Mouse (Mus musculus): ENCODE measurements at regions not wholly inside any gene's neighbourhood (a gene's known extent, or its start where the extent isn't known, plus 50 kb on each side); places are given as distances from the start of the nearest gene placed in this dataset.

DNA sequence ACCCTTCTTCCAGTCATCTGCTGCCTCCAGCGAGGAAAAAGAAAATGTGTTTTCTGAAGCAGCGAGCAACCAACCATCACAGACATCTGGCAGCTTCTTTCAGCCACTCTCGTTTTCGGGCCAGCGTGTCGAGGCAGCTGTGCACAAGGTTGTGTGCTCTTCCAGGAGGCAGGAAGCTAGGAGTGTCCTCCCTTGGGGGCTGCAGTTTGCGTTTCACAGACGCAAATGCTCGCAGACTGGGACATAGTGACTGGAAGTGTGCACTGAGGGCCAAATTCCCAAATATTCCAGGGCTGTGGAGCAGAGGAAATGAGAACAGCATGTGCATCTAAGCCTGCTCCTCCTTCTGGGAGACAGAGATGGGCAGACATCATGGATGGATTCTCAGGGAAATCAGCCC is 105.6 kb downstream of the Gas1 start:
- 60% methylated on average over 9 of the region's 9 CpGs for WGBS
- TF ChIP-seq POLR2A (IDR thresholded peaks at IDR 0.05; ENCODE audit: borderline replicate concordance, extremely low read depth, low read depth, low read length) (no peak), CTCF (IDR thresholded peaks at IDR 0.05; ENCODE audit: insufficient read depth, low read length) (no peak)
- Histone ChIP-seq H3K4me1 (ENCODE audit: control insufficient read depth, insufficient read depth, low read length) (no peaks in the 10 kb centered on the region), H3K4me3 (replicated peaks; ENCODE audit: extremely low read depth, low read depth, low read length) (no peak overlapping the region)
- DNase-seq = no peak

DNA sequence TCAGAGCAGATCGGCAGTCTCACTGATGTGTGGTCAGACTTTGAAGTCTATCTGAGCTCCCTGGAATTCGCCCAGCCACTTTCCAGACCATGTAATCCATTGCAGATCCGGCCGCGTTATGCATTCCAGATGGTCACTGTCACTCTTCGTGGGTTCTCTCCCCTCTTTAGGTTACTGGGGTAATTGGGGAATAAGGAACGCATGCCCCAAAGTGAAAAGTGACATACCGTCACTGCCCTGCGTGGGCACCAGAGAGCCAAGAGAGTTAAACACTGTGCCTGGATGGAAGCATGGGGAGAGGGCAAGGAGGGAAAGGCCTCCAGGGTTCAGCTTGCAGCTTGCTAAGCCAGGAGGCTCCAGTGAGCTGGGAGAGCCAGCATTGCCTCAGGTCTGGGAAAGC is 108.0 kb downstream of the Gas1 start:
- H3K4me3 ChIP-seq (replicated peaks; ENCODE audit: extremely low read depth, low read depth, low read length) = no peak overlapping the region
- TF ChIP-seq POLR2A (IDR thresholded peaks at IDR 0.05; ENCODE audit: borderline replicate concordance, extremely low read depth, low read depth, low read length) (no peak), CTCF (IDR thresholded peaks at IDR 0.05; ENCODE audit: insufficient read depth, low read length) (no peak)
- DNase-seq = no peak
- WGBS = 46% methylated on average over 9 of the region's 9 CpGs
- H3K4me1 ChIP-seq (ENCODE audit: control insufficient read depth, insufficient read depth, low read length) = no peaks in the 10 kb centered on the region

DNA sequence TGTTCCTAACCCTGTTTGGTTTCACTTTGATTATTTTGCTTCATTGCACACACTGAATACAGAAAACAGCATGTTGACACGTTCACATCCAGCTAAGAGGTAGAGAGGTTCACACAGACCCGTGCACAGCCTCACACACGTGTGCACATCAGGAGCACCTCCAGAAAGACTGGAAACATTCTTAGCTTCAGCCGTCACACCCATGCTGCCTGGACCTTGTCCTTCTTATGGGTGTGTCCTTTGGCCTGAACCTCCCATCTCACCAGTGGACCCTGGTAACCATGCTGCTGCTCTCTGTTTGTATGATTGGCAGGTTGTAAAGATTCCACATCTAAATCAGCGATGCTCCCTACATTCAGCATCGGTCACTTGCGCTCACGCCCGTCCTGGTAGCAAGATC is 109.8 kb downstream of the Gas1 start:
- H3K4me1 ChIP-seq (ENCODE audit: control insufficient read depth, insufficient read depth, low read length) = no peaks in the 10 kb centered on the region
- TF ChIP-seq POLR2A (IDR thresholded peaks at IDR 0.05; ENCODE audit: borderline replicate concordance, extremely low read depth, low read depth, low read length) = no peak
- TF ChIP-seq CTCF (IDR thresholded peaks at IDR 0.05; ENCODE audit: insufficient read depth, low read length) = no peak
- 88% methylated on average over 9 of the region's 9 CpGs for WGBS
- H3K4me3 ChIP-seq (replicated peaks; ENCODE audit: extremely low read depth, low read depth, low read length) = no peak overlapping the region
- no peak for DNase-seq

DNA sequence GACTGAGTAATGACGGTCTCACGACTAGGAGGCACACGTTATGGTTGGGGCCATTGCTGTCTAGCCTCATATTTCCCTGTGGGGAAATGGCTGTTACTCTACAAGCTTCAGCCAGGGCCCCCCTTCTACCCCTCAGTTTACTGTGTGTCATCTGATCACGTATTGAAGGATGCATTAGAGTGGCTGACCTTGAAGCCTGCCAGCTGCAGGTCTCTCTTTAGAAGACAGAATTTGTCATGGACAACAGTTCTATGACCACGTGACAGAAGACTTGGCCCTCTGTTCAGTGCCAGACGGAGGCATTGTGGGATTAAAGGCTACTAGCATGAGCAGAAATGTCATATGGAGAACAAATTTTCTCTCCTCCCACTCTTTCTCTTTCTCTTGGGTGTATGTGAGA is 115.6 kb downstream of the Gas1 start:
- no peak overlapping the region for H3K4me3 ChIP-seq (replicated peaks; ENCODE audit: extremely low read depth, low read depth, low read length)
- no peak for TF ChIP-seq CTCF (IDR thresholded peaks at IDR 0.05; ENCODE audit: insufficient read depth, low read length)
- no peak for TF ChIP-seq POLR2A (IDR thresholded peaks at IDR 0.05; ENCODE audit: borderline replicate concordance, extremely low read depth, low read depth, low read length)
- DNase-seq = no peak
- H3K4me1 ChIP-seq (ENCODE audit: control insufficient read depth, insufficient read depth, low read length) = 0 out of 2 replicates have a peak, but pooled peaks cover 2% of the 10 kb centered on the region
- WGBS = 70% methylated on average over 6 of the region's 6 CpGs

DNA sequence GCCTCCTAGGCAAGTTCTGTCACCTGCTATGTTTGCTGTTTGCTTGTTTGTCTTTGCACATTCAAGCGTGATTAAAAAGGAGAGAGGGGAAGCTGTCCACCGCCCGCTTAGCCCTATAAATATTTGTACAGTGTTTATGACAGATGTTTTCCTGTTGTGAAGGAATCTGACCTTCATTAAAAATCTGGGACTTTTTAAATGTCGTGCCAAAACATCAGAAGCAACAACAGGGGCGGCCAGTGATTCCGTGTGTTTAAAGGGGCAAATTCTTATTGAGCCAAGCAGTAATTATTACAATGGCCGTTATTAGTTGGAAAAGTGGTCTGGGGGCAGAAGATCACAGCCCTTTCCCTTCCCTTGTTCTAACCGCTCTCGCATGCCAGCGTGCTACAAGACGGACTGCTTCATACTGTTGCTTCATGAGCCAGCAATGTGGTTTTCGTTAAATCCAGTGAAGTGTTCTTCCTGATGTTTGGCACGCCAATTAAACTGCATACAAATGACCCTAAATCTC is 119.3 kb downstream of the Gas1 start:
- DNase-seq = no peak
- Histone ChIP-seq H3K4me1 (ENCODE audit: control insufficient read depth, insufficient read depth, low read length) (0 out of 2 replicates have a peak, but pooled peaks cover 2% of the 10 kb centered on the region), H3K4me3 (replicated peaks; ENCODE audit: extremely low read depth, low read depth, low read length) (no peak overlapping the region)
- TF ChIP-seq POLR2A (IDR thresholded peaks at IDR 0.05; ENCODE audit: borderline replicate concordance, extremely low read depth, low read depth, low read length) = no peak
- TF ChIP-seq CTCF (IDR thresholded peaks at IDR 0.05; ENCODE audit: insufficient read depth, low read length) = no peak
- 27% methylated on average over 13 of the region's 13 CpGs for WGBS

DNA sequence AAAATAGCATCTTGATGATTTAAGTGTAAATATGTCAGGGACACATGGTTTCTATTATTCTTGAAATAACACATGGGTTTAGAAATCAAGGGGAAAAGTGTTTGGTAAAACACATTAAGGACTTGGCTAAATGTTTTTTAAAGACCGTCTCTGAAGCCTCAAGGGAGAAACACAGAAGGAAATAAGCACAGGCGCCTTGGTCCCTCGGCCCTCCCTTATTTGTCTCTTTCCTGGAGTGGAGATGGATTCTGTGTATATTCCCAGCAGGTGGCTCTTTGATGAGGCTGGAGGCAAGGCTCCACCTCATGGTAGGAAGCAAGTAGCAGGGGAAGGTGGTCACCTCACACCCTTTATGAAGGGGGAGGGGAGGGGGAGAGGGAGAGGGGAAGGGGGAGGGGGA is 122.6 kb downstream of the Gas1 start:
- Histone ChIP-seq H3K4me3 (replicated peaks; ENCODE audit: extremely low read depth, low read depth, low read length) (no peak overlapping the region), H3K4me1 (ENCODE audit: control insufficient read depth, insufficient read depth, low read length) (0 out of 2 replicates have a peak, but pooled peaks cover 2% of the 10 kb centered on the region)
- DNase-seq = no peak
- WGBS = 26% methylated on average over 3 of the region's 3 CpGs
- TF ChIP-seq CTCF (IDR thresholded peaks at IDR 0.05; ENCODE audit: insufficient read depth, low read length) (no peak), POLR2A (IDR thresholded peaks at IDR 0.05; ENCODE audit: borderline replicate concordance, extremely low read depth, low read depth, low read length) (no peak)

DNA sequence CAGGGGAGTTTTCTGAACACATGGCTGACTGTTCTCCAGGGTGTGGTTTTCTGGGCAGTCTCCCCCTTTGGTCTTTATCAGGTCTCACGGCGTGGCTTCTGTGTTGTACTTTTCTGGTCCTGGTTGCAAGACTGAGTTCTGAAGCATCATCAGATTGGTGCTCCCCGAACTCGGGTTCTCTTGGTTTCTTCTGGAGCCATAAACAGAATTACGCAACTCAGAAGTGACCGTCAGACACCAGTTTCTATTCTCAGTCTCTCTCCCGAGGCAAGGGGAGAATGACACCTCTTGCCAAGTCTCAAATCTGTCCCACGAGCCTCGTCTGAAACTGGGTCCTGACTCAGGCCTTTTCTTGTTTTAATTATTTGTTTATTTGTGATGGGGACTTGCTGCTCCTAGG is 123.1 kb downstream of the Gas1 start:
- DNase-seq = no peak
- WGBS = 48% methylated on average over 9 of the region's 9 CpGs
- H3K4me3 ChIP-seq (replicated peaks; ENCODE audit: extremely low read depth, low read depth, low read length) = no peak overlapping the region
- H3K4me1 ChIP-seq (ENCODE audit: control insufficient read depth, insufficient read depth, low read length) = 0 out of 2 replicates have a peak, but pooled peaks cover 2% of the 10 kb centered on the region
- TF ChIP-seq CTCF (IDR thresholded peaks at IDR 0.05; ENCODE audit: insufficient read depth, low read length) (no peak), POLR2A (IDR thresholded peaks at IDR 0.05; ENCODE audit: borderline replicate concordance, extremely low read depth, low read depth, low read length) (no peak)

DNA sequence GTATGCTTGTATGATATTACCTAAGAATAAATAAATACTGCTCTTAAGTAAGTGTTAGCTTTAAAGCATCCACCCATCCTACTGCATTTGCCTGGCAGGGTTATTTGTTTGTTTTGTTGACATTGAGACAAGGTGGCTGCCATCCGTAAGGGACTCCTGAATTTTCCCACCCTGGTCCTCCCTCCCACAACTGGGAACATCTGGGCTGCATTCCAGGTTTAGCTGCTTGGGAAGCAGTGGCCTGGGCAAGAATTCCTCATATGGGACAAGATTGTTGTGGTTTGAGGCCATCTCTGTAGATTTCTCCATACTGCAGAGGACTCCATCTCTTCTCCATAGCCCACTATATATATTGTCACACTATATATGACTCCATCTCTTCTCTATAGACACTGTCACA is 125.3 kb downstream of the Gas1 start:
- no peak for DNase-seq
- Histone ChIP-seq H3K4me1 (ENCODE audit: control insufficient read depth, insufficient read depth, low read length) (no peaks in the 10 kb centered on the region), H3K4me3 (replicated peaks; ENCODE audit: extremely low read depth, low read depth, low read length) (no peak overlapping the region)
- 66% methylated on average over 1 of the region's 1 CpGs for WGBS
- TF ChIP-seq POLR2A (IDR thresholded peaks at IDR 0.05; ENCODE audit: borderline replicate concordance, extremely low read depth, low read depth, low read length) (no peak), CTCF (IDR thresholded peaks at IDR 0.05; ENCODE audit: insufficient read depth, low read length) (no peak)

DNA sequence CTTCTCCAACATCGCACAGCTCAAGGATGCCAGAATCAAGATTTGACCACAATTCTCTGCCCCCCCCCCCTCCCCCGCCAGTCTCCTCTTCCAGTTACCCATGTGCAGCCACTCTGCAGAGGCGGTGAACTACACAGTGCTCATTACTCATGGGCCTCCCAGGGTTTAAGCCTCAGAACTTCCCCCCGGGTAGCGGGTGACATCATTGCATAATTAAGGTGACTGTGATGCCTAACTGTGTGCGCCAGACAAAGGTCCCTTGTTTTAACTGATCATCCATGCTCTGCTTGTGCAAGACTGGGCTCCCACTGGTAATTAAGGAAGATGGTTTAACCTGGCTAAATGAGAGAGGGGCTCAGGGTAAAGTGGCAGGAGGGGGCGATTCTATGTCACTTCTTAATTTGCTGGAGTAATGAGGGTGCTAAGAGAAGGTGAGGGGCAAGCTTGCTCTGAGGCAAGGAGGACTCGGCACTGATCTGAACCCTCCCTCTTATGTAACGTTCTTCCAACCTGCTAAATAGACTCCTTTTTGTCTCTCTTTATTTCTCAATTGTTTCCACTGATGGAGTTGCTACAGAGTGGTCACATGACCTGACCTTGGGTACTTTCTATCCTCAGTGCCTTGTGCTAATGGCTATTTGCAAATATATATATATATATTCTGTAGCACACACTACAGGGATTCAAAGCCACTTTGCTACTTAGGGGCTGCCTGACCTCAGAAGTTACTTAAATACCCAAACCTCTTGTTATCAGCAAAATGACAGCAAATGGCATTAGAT is 126.2 kb downstream of the Gas1 start:
- no peak overlapping the region for H3K4me3 ChIP-seq (replicated peaks; ENCODE audit: extremely low read depth, low read depth, low read length)
- H3K4me1 ChIP-seq (ENCODE audit: control insufficient read depth, insufficient read depth, low read length) = no peaks in the 10 kb centered on the region
- no peak for DNase-seq
- TF ChIP-seq CTCF (IDR thresholded peaks at IDR 0.05; ENCODE audit: insufficient read depth, low read length) = no peak
- TF ChIP-seq POLR2A (IDR thresholded peaks at IDR 0.05; ENCODE audit: borderline replicate concordance, extremely low read depth, low read depth, low read length) = no peak
- 74% methylated on average over 9 of the region's 9 CpGs for WGBS

DNA sequence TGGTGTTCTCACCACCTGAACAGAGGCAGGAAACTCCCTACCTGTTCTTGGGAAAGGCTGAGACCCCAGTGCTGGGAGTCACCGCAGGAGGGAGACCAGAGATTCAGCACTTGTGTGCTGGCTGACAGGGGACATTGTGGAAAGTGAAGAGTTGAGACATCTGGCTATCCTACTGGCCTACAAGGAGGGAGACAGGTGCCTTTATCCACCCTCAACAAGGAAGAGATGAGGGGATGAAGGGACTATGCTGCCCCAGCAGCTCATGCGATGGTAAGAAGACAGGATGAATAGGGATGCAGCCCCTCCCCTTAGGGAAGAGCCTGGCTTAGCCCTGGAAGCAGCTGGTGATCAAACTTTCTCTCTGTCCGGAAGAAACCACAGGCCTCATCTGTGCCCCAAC is 127.5 kb downstream of the Gas1 start:
- no peak for DNase-seq
- Histone ChIP-seq H3K4me1 (ENCODE audit: control insufficient read depth, insufficient read depth, low read length) (no peaks in the 10 kb centered on the region), H3K4me3 (replicated peaks; ENCODE audit: extremely low read depth, low read depth, low read length) (no peak overlapping the region)
- WGBS = 81% methylated on average over 3 of the region's 3 CpGs
- no peak for TF ChIP-seq POLR2A (IDR thresholded peaks at IDR 0.05; ENCODE audit: borderline replicate concordance, extremely low read depth, low read depth, low read length)
- no peak for TF ChIP-seq CTCF (IDR thresholded peaks at IDR 0.05; ENCODE audit: insufficient read depth, low read length)
